Mouse (Mus musculus) gastrocnemius, adult 2 months (tissue): ENCODE results near the gene Cdk15. TPM values are rescaled to one million over a fixed set of nuclear protein-coding genes. Genes with fewer than 3 reads are reported as not detected.

Experiments used
- DNase-seq: peaks from one replicate; pipeline ENCODE4 v3.0.0; 2022
- H3K27ac ChIP-seq: fragments of 200-600 bp; 2 replicates; pipeline ENCODE4 v1.8.1; 2022; ENCODE audit warnings: mild to moderate bottlenecking
- H3K4me3 ChIP-seq: fragments of 200-600 bp; 2 replicates; pipeline ENCODE4 v1.8.1; 2022; ENCODE audit warnings: mild to moderate bottlenecking, moderate library complexity
- CTCF ChIP-seq: fragments of 200-600 bp; IDR thresholded peaks from 2 replicates; pipeline ENCODE4 v1.8.1; 2022; ENCODE audit warnings: antibody characterized with exemption, mild to moderate bottlenecking, moderate library complexity
- intact Hi-C: fragments of 180-260 bp; cut with DNase I; formaldehyde crosslinking; loops from one replicate; pipeline ENCODE4 v1.15.1; 2025
- total RNA-seq, 2 experiments: library from RNA; stranded (reverse); gene quantifications; 2 replicates each; pipeline ENCODE4 v1.2.3; 2021

The Cdk15 gene
- total RNA-seq, 2 experiments from 2014 or later = 0.14 TPM; not detected in 1

DNA sequence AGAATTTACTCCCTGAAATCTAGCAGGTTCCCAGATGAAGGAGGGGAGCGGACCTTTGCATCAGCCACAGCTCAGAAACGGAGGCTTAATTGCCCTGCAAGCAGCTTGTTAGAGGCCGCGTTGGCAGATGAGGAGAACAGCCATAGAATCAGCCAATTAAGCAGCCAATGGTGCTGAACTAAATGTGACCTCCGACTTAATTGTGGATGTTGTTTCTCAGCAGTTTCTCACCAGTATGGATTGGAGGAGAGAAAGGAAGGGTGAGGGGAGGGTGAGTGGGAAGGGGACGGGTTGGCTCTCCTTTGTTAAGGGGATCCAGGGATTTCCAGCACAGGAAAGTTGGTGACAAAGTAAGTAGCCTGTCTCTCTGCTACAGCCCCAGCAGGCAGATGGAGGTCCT lies 137.9 kb downstream of the Cdk15 start:
- no peak for TF ChIP-seq CTCF
- Histone ChIP-seq H3K4me3 (no peak overlapping the region), H3K27ac (no peak overlapping the region)
- intact Hi-C loops = no loop called here
- DNase-seq = no peak

DNA sequence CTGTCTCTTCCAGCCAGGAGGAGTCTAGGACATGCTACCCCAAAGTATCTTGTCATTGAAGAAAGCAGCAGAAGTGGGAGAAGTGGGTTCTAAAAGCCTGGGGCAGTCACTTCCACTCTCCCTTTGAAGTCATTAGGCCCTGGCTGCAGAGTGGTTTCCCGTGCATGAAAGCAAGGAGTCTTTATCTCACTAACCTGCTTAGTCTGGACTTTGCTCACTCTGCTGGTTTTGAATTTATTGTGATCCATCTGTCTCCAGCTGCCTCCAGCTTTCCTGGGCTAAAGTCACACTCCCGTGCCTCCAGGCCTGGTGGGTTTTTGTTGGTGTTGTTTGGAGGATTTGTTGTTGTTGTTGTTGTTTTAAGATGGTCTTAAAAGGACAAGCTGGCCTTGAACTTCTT lies 139.3 kb downstream of the Cdk15 start:
- Histone ChIP-seq H3K27ac (no peak overlapping the region), H3K4me3 (no peak overlapping the region)
- intact Hi-C loops = no loop called here
- no peak for DNase-seq
- TF ChIP-seq CTCF = no peak

DNA sequence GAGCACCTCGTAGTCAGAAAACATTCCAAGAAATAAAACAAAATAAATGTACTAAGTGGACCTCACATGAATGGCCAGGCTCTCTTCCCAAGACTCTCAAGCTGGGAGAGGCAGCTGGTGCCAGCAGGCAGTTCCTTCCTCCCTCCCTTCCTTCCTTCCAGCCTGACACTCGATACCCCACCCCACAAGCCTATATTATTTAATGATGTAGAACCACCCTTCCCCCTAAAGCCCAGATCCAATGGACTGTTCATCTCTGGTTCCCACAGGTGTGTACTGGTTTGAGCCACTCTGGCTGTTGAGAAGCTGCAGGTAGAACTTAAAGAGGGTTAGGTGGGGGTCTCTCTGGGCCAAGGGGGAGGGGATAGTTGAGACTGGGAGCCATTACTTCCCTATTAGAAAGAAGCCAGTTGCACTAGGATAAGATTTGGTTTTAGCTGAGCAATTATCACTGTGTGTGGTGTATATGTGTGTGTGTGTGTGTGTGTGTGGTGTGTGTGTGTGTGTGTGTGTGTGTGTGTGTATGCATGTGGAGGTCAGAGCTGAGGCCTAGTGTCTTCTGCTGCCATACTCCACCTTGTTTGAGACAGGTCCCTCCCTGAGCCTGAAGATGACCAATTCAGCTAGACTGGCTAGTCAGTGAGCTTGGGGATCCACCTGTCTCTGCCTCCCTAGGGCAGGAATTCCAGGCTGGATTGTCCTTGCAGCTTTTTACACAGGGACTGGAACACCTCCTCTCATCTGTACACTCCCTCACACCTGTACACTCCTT lies 143.0 kb downstream of the Cdk15 start:
- H3K27ac ChIP-seq = no peak overlapping the region
- intact Hi-C loops = no loop called here
- no peak overlapping the region for H3K4me3 ChIP-seq
- DNase-seq = no peak
- TF ChIP-seq CTCF = no peak

DNA sequence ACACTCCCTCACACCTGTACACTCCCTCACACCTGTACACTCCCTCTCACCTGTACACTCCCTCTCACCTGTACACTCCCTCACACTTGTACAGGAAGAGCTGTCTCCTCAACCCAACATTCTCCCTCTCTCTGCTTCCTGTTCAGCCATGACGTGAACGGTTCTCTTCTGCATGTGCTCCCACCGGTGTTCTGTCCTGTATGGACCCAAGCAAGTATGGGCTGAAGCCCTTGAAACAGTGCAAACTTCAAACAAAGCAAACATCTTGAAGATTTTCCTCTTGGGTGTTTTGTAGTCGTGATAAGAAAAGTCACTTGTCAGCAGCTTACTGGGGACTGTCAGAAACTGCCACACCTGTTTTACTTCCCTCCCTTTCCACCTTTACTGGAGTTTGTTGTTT lies 144.5 kb downstream of the Cdk15 start:
- DNase-seq = no peak
- TF ChIP-seq CTCF = no peak
- no peak overlapping the region for H3K27ac ChIP-seq
- H3K4me3 ChIP-seq = no peak overlapping the region
- intact Hi-C loops = no loop called here

Other genes with a start within 250 kb of the Cdk15 start
- gene C2cd6, start 162.0 kb upstream of the Cdk15 start, total RNA-seq = not detected
- gene Tmem237, start 136.5 kb upstream of the Cdk15 start, total RNA-seq = 1 to 10 TPM; 3.5 to 4.1 TPM
- under 1 TPM in 1 of 2 experiments, not detected in 1; 0.22 TPM for gene Mpp4, start 93.5 kb upstream of the Cdk15 start, total RNA-seq
- gene Als2, start 19.7 kb upstream of the Cdk15 start, total RNA-seq = 10 to 100 TPM; 17.3 to 17.8 TPM
- 10 to 100 TPM; 21.6 to 42.4 TPM for gene Fzd7, start 225.5 kb downstream of the Cdk15 start, total RNA-seq